Mouse (Mus musculus) forebrain, postnatal 0 days (tissue): ENCODE data around the gene Trp53tg5. TPM values are rescaled to one million over a fixed set of nuclear protein-coding genes. Genes with fewer than 3 reads are reported as not detected.

Source experiments
- ATAC-seq: fragments of 200-750 bp; cut with Nextera tagmentation; 2 replicates; pipeline ENCODE4 v1.8.0; 2017; ENCODE audit warnings: mild to moderate bottlenecking, moderate library complexity
- DNase-seq: peaks from one replicate; pipeline ENCODE4 v3.0.0-alpha.2; 2015
- H3K27ac ChIP-seq: fragments of 300-500 bp; sonication (generic); 2 replicates; pipeline ENCODE4 v1.5.1; 2014; ENCODE audit warnings: low read depth, mild to moderate bottlenecking, antibody characterized with exemption, low read length, moderate library complexity, mixed read lengths
- H3K27me3 ChIP-seq: fragments of 300-500 bp; sonication (generic); 2 replicates; pipeline ENCODE4 v1.6.1; 2014; ENCODE audit warnings: mild to moderate bottlenecking, low read length, mixed read lengths; ENCODE audit not compliant: insufficient read depth
- H3K36me3 ChIP-seq: fragments of 300-500 bp; sonication (generic); 2 replicates; pipeline ENCODE4 v1.6.1; 2014; ENCODE audit warnings: mild to moderate bottlenecking, moderate library complexity; ENCODE audit not compliant: insufficient read depth
- H3K4me1 ChIP-seq: fragments of 300-500 bp; sonication (generic); 2 replicates; pipeline ENCODE4 v1.6.1; 2014; ENCODE audit warnings: antibody characterized with exemption; ENCODE audit not compliant: insufficient read depth
- H3K4me2 ChIP-seq: fragments of 300-500 bp; sonication (generic); 2 replicates; pipeline ENCODE4 v1.6.1; 2014; ENCODE audit warnings: low read depth, mild to moderate bottlenecking, moderate library complexity
- H3K4me3 ChIP-seq: fragments of 300-500 bp; sonication (generic); 2 replicates; pipeline ENCODE4 v1.5.1; 2014; ENCODE audit warnings: low read depth, low read length, mixed read lengths
- H3K9ac ChIP-seq: fragments of 300-500 bp; sonication (generic); 2 replicates; pipeline ENCODE4 v1.6.1; 2014; ENCODE audit warnings: mild to moderate bottlenecking
- H3K9me3 ChIP-seq: fragments of 300-500 bp; sonication (generic); 2 replicates; pipeline ENCODE4 v1.6.1; 2016; ENCODE audit warnings: low read length
- CTCF ChIP-seq: sonication (generic); IDR thresholded peaks from 2 replicates; pipeline ENCODE4 v1.5.1; 2016; ENCODE audit warnings: antibody characterized with exemption, control low read depth, low read depth
- WGBS: fragments of 180-500 bp; shearing (Covaris S2); extraction: QIAGEN DNeasy Blood & Tissue Kit; methylation state at CpG from one replicate; pipeline ENCODE4 v1.1.7; 2014; 5-methylcytosine and 5-hydroxymethylcytosine counted together
- polyA plus RNA-seq: library from polyadenylated mRNA; unstranded; fragments of >200 nt; fragmentation: Nextera tagmentation; extraction: Ambion mirVana; gene quantifications from 2 replicates; pipeline ENCODE4 v1.2.1, GENCODE M21; 2015
- total RNA-seq: library from RNA; depleted of rRNA; stranded (reverse); fragments of >200 nt; gene quantifications from 2 replicates; pipeline ENCODE4 v1.2.3, GENCODE M21; 2014

Trp53tg5 gene
- total and polyA plus RNA-seq, 2 experiments from 2014 or later: not detected

DNA sequence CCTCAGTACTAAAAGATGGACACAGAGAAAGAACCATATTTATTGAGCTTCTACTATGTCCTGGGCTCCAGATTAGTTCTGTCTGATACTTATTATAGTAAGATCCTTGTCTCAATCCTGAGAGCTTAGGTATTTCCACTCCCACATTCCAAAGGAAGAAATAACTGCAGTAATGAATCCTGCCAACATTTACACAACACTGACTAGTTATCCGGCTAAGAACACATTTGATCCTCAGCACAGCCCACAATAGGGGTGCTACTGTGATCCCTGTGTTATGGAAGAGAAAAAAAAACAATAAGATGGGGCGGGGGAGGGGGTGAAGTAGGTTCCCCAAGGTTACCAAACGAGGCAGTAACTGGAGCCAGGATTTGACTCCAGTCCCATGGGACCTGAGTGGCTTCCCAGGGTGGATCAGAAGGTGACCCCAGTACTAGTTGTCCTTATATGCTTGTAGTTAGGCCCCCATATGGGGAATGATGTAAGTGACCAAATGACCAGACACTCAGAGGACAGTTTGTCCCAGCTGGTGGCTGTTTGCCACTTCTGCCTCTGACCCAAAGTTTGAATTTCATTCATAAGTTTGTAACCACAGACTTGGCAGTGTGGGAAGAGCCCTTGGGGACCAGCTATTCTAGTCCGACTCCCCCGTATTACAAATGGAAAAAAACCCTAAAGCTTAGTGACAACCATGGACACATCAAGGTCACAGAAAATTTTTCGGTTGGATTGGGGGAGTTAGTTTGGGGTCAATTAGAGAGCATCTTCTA, 17.9 kb downstream of the Trp53tg5 start:
- ATAC-seq: no peak
- Histone ChIP-seq H3K27ac (no peak overlapping the region), H3K9ac (no peak overlapping the region), H3K9me3 (no peaks in the 10 kb centered on the region), H3K27me3 (no peaks in the 10 kb centered on the region), H3K4me2 (no peak overlapping the region), H3K4me3 (no peak overlapping the region), H3K4me1 (no peaks in the 10 kb centered on the region), H3K36me3 (no peaks in the 10 kb centered on the region)
- DNase-seq: no peak
- TF ChIP-seq CTCF: no peak
- 74% methylated on average over 6 of the region's 6 CpGs for WGBS

- no peaks in the 10 kb centered on the region for H3K9me3 ChIP-seq
- 70% methylated on average over 10 of the region's 10 CpGs for WGBS
- H3K36me3 ChIP-seq: no peaks in the 10 kb centered on the region
- no peak overlapping the region for H3K4me3 ChIP-seq
- no peak for TF ChIP-seq CTCF
- no peaks in the 10 kb centered on the region for H3K4me1 ChIP-seq
- H3K27me3 ChIP-seq: no peaks in the 10 kb centered on the region
- DNase-seq (no peak), ATAC-seq (no peak)
- no peak overlapping the region for H3K9ac ChIP-seq
- H3K27ac ChIP-seq: no peak overlapping the region
- no peak overlapping the region for H3K4me2 ChIP-seq
Observed at GRCm38 (mm10) chr2:164454846-164455245, 18.7 kb downstream of the Trp53tg5 start.

DNA sequence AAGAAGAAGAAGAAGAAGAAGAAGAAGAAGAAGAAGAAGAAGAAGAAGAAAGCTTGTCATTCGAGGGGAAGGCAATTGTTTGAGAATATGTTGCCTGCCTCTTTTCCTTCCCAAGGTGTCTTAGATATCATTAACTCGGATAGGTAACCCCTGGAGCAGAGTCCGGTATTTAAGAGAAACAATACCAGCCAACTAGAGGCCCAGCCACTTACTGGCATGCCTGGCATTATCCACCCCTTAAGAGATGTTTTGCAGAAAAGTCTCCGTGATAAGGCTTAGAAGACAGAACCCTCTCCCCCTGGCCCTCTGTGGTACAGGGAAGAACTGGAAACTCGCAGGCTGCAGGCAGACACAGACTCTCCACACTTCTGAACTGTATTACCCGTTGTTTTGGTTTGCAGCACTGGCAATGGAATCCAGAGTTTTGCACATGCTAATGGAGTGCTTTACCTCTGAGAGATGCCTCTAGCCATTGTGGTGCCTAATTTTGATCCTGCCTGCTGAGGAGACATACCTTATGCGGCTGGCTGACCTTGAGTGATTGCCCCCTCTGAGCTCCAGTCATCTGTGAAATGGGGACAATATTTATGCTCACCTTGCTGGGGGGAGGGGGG, 19.5 kb downstream of the Trp53tg5 start:
- ATAC-seq (no peak), DNase-seq (no peak)
- no peak for TF ChIP-seq CTCF
- WGBS: 76% methylated on average over 7 of the region's 7 CpGs
- no peak overlapping the region for H3K4me3 ChIP-seq
- no peak overlapping the region for H3K27ac ChIP-seq
- H3K36me3 ChIP-seq: no peaks in the 10 kb centered on the region
- no peaks in the 10 kb centered on the region for H3K4me1 ChIP-seq
- no peak overlapping the region for H3K4me2 ChIP-seq
- no peak overlapping the region for H3K9ac ChIP-seq
- H3K9me3 ChIP-seq: no peaks in the 10 kb centered on the region
- H3K27me3 ChIP-seq: no peaks in the 10 kb centered on the region

DNA sequence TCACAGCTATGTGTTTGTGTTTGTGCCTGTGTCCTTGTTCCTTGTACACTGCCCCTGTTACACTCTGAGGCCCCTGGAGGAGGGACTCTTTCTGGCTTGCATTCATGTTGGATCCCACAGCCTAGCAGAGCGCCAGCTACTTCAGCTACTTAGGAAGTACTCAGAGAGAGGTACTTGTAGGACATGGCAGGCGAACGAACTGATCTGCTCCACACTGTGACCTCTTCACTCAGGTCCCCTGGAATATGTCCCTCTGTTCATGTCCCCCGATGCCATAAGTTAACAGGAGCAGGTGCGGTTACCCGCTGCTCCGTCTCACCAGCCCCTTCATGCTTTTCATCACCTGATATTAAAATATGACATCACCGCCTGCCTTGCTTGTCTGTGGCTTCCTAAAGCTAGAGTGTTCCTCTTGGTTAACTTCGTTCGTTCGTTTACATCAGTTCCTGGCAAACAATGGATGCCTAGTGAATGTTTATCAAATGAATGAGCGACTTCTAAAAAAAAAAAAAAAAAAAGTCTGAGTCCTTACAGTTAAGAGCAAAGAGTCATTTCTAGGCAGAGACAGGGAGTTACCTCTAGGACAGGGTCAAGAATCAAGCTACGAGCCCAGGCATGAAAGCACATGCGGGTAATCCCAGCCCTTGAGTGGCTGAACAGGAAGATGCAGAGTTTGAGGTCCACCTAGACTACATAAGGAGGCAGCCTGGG, 20.3 kb downstream of the Trp53tg5 start:
- H3K27me3 ChIP-seq: no peaks in the 10 kb centered on the region
- ATAC-seq: no peak
- H3K4me3 ChIP-seq: no peak overlapping the region
- TF ChIP-seq CTCF: no peak
- no peaks in the 10 kb centered on the region for H3K9me3 ChIP-seq
- no peak overlapping the region for H3K9ac ChIP-seq
- no peak overlapping the region for H3K27ac ChIP-seq
- no peaks in the 10 kb centered on the region for H3K36me3 ChIP-seq
- H3K4me2 ChIP-seq: no peak overlapping the region
- DNase-seq: no peak
- H3K4me1 ChIP-seq: no peaks in the 10 kb centered on the region
- WGBS: 84% methylated on average over 14 of the region's 14 CpGs

- Histone ChIP-seq H3K36me3 (no peaks in the 10 kb centered on the region), H3K9me3 (no peaks in the 10 kb centered on the region), H3K27me3 (no peaks in the 10 kb centered on the region), H3K4me3 (no peak overlapping the region), H3K9ac (no peak overlapping the region), H3K4me1 (no peaks in the 10 kb centered on the region), H3K4me2 (no peak overlapping the region), H3K27ac (no peak overlapping the region)
- no peak for TF ChIP-seq CTCF
- ATAC-seq (no peak), DNase-seq (no peak)
- 40% methylated on average over 13 of the region's 13 CpGs for WGBS
Observed at GRCm38 (mm10) chr2:164452000-164452676, 21.4 kb downstream of the Trp53tg5 start.

DNA sequence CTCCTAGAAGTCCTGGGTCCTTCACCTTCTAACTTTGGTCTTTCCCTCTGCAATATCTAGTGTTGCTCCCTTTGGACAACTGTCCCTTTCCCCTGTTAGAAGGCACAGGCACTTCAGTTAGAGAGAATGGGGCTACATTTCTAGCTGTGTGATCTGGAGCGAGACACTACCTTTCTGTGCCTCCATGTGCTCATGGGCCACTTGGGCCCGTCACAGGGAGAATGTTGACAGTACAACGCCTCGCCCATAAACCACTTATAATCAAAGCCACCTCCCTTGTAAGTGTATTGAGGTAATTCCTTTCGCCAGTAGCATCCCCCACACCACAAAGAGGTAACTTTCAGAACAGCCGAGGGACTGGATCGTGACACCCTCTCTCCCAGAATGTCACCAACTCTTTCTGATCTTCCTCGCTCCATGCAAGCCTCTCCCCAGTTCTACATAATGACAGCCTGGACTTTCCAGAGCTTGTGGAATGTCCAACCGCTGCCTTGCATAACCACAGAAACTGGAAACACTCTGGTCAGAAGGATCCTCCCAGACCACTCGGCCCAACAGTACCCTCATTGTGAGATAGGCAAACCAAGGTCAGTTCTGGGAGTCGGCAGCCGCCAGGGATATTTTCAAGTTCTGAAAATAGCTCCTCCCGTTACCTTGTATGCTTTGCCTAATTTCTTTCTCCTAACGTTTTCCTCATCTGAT, 24.0 kb downstream of the Trp53tg5 start:
- Histone ChIP-seq H3K4me3 (no peak overlapping the region), H3K9me3 (no peaks in the 10 kb centered on the region), H3K9ac (no peak overlapping the region), H3K4me2 (no peak overlapping the region), H3K36me3 (no peaks in the 10 kb centered on the region), H3K27me3 (no peaks in the 10 kb centered on the region), H3K4me1 (no peaks in the 10 kb centered on the region), H3K27ac (no peak overlapping the region)
- TF ChIP-seq CTCF: no peak
- ATAC-seq (no peak), DNase-seq (no peak)
- 93% methylated on average over 14 of the region's 14 CpGs for WGBS
